Mouse (Mus musculus) brain, adult 2 months (tissue): Measurements from ENCODE around the gene Vmn1r4.

Experiments used
- DNase-seq: peaks from one replicate; pipeline ENCODE4 v3.0.0; 2011; ENCODE audit warnings: low read depth, low spot score

The Vmn1r4 gene

DNA sequence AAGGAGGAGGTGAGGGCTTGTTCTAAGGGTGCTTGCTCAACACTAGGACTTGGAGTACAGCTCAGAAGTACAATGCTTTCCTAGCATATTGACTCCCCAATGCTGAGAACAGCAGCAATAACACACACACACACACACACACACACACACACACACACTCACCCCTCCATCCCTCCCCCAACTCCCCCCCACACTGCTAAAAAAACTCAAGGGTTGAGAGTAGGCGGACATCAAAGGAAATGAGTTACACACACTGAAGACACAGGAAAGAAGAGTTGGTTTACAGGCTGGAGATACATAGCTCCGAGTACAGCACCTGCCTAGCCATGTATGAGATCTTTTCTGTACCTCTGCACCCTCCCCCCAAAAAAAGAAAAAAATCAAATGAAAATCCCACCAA lies 7.5 kb upstream of the Vmn1r4 start:
- DNase-seq: peak; percentile 46

DNA sequence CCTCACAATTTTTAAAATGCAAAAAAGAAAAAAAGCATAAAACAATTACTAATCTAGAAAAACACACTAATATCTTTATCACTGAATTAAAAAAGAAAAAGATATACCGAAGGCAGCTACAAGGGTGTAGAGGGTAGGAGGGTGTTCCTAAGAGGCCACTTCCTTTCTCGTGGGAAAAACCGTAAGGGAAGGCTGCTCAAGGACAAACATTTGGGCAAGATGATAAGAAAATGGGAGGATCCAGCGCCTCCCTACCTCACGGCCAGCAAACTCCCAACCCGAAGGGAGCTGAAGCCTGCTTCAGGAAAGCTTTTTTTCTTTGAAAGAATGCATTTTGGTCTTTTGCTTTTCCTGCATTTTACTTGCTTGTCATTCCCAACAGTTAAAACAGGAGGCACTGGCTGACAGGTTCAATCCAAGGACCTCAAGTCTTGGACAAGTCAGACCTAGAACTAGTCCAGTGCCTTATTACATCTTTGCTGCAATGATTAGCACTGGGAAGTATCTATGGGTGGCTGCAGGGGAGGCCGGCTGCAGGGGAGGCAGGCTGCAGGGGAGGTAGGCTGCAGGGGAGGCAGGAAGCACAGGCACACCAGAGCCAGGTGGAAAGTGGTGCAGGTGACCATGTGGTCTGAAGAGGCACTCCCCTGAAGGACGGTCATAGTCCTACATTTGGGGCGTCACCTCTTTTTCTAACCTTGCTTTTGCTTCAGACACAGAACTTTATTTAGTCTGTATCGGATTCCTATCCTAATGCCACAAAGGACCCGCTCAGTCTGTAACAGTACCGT lies 6.0 kb upstream of the Vmn1r4 start:
- no peak for DNase-seq

DNA sequence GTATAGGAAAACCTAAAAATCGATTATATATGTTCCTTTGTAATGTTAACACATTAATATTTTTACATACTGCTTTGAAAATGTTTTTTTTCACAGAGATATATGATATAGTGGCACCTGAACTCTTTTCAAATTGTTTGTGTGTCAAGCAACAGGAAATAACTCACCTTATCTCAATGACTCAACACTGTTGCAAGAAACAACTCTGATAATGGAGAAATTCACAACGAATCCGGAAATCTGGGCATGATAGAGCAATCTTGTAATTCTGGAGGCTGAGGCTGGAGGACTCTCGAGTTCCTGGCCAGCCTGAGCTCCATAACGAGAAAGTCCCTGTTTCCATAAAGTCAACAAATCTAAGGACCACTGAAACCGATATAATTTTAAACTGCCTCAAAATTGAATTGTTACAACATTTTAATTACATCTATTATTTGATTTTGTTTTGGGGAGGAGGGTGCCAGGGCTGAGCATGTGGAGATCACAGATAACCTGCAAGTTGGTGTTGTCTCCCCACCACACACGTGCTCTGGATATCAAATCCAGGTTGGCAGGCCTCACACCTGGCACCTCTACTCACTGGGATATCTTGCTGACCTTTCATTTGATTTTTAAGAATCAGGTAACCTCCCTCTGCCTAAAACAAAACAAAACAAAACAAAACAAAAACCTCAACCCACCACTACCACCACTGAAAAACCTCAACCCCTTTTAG lies 4.3 kb upstream of the Vmn1r4 start:
- DNase-seq: no peak

DNA sequence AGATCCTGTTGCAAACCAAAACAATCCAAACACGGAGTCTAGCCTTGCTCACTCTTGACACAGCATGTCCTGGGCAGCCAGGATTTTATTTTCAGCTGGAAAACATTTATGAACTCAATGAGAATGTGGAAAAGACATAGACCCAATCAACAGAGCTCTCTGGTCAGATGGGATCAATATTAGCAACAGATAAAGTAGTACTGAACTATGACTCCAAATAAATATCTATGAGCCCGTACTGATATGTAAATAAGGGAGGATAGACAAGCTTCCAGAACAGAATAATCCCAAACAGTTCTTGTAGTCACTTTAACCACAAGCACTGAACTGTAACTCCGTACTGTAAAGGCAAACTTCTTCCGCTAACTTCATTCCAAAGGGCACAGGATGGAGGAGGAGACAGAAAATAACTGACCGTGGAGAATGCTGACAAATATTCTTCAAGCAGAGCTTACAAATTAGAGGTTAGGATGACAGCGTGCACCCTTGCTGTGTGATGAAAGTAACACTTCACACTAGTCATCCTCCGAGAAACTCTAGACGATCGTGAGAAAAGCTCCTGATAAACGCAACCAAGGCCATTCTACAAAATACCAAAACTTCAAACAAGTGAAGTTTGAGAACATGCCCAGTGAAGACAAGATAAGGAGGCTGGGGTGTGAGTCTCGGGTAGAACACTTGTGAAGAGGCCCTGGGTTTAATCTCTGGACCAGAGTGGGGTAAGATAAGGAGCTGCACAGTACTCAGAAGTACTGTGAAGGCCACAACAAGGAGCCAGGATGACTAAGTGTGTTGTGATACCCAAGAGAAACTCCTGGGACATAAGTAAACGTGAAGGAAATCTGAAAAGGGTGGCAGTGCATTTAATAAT lies 3.4 kb upstream of the Vmn1r4 start:
- no peak for DNase-seq

DNA sequence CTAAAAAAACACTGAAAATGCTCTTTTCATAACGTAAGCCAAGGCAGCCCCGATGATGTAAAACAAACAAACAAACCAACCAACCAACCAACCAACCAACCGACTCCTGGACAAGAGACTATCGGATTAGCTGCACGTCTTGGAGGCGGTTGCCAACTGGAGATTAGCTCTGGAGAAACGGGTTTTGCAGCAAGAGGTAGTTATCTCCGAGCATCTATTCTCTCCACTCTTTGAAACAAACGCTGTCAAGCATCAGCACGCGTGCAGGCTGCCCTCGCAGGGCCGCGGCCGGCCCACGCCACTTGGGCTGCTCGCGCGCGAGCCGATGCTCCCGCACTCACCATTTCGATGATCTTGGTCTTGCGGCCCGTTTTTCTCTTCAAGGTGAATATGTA lies 487 bp upstream of the Vmn1r4 start:
- peak; percentile 67 for DNase-seq

DNA sequence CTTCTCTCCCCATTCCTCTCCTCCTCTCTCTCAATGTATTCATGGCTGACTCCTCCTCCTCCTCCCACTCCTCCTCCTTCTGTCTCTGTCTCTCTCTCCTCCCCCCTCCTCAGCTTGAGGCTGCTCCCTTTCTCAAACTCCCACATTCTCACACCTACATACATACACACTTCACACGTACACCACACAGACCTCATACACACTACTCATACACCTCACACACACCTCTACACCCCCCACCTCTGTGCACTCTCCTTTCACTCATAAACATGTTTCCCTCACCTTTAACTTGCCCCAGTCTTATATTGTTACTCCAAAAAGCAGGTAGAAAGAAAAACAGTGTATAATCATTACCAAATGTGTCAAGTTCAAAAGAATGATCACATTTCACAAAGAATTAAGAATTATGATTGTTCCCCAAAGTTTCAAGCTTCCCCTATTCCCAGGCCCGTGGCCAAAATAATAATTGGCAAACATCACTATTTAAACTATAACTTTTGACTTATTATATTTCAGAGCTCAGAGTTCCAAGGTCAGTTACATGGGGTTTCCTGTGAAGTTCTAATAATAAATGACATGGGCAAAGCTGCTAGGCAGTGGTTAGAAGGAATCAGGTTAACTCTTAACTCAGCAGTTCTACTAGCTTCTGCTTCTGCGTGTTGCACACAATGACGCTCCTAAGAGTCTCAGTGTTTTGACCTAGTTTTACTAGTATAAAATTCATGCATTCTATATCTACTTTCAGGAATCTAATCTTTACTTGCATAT lies 8.0 kb downstream of the Vmn1r4 start:
- DNase-seq: no peak

DNA sequence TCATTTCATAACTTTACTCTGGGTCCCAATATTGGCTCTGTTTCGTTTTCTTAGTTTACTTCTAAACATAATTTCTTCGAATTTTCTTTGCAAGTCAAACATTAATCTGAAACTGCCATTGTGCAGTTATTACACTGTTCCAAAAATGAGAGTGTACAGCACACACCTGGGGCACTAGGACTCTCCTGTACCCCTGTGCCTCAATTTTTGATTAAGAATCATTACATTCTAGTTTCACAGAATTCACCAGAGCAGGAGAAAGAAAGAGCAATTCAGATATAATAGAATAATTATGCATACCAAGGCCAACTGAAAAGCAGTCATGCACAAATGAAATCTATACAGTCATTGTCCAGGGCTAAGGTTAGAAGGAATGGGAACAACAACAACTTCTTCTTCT lies 8.6 kb downstream of the Vmn1r4 start:
- DNase-seq: no peak

DNA sequence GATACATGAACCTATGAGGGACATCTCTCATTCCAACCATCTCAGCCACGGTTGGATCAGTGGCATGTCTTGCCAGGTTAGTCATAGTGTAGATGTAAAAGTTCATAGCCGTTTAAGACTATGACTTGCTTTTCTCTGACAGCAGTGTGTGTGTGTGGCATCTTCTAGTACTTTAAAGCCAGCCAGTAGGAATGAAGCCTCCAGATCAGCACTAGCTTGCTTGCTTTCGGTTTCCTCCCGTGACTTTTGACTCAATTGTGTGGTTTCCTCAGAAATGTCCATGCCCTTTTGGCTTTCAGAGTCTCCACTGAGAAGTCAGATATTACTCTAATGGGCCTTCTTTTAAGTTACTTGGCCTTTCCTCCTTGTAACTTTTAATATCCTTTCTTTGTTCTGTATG lies 10.6 kb downstream of the Vmn1r4 start:
- DNase-seq: no peak

DNA sequence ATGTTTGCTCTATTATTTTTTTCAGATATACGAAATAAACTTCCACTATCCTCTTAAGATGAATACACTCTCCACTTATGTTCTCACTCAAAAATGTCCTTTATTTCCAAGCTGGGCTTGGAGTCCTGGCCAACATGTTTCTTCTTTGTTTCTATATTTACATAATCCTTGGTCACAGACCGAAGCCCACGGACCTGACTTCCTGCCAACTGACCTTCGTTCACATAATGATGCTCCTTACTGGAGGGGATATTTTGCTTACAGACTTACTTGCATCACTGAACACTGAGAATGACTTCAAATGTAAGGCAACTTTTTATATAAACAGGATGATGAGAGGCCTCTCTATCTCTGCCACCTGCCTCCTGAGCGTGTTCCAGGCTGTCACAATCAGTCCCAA lies 32.6 kb downstream of the Vmn1r4 start:
- DNase-seq: no peak

DNA sequence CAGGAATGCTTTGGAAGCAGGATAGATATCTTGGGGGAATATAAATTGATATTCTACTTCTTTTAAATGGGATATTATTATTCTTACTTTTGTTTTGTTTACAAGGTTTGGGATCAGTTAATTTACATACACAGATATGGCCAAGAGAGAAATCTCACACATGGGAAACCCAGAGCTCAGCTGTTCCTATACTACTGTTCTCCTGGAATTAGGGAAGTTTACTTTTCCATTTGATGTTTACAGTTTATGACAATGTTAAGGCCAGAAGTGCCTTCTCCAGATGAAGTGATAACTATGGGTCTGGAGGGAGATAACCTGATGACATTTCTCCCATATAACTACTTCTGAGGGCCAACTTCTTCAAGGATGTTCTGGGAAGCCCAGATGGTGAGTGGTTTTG lies 46.2 kb downstream of the Vmn1r4 start, which contains the start of gene Vmn1r5:
Gene Vmn1r5 (plus strand): TSS at position 301 of the 400 bp plus-strand sequence.
- DNase-seq: no peak

DNA sequence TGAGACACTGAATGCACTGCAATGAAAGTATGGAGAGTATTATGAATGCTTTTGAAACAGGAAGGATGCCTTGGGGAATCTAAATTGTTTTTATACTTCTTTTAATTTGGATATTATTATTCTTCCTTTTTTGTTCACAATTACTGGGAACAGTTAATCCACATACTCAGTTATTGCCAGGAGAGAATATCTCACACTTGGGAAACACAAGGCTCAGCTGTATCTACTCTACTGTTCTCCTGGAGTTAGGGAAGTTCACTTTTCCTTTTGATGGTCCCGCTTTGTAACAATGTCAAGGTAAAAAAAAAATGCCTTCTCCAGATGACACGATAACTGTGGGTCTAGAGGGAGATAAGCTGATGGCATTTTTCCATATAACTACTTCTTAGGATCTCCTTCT lies 73.1 kb downstream of the Vmn1r4 start, which contains the start of gene Vmn1r6:
Gene Vmn1r6 (plus strand): TSS at position 301 of the 400 bp plus-strand sequence.
- no peak for DNase-seq
